Mouse (Mus musculus) megakaryocyte, adult 5-6 weeks (primary cell): ENCODE results near the gene Defb46. TPM values are rescaled to one million over a fixed set of nuclear protein-coding genes. Genes with fewer than 3 reads are reported as not detected.

Experiments
- ATAC-seq: 2 replicates; pipeline ENCODE4 v1.8.0; 2016; ENCODE audit warnings: mild to moderate bottlenecking, inconsistent platforms; ENCODE audit not compliant: poor library complexity, severe bottlenecking
- total RNA-seq, 2 experiments: library from RNA; stranded (forward) in 1 of 2; stranded (reverse) in 1 of 2; fragments of 153-499, 151-499 nt in 1 of 2; fragments of 221-1000, 200-1000 nt in 1 of 2; gene quantifications; 2 replicates each; pipeline versions ENCODE4 v1.2.3 to v1.2.4; 2015 to 2017

Defb46 gene
- total RNA-seq (2015) (not detected in 2 replicates), total RNA-seq (2017) (not detected in 2 replicates)

- ATAC-seq: no peak
Measured at GRCm38 (mm10) chr8:19239616-19240015, at the start of gene Defb46. Gene Defb46, plus strand, starts transcription at chr8:19239916.

- ATAC-seq: no peak
Measured at GRCm38 (mm10) chr8:19225161-19225560, 14.6 kb upstream of the Defb46 start, which contains the start of gene Defb6. Gene Defb6, plus strand, starts transcription at chr8:19225478.

- ATAC-seq: no peak
Measured at GRCm38 (mm10) chr8:19238101-19238500, 1.6 kb upstream of the Defb46 start.

GRCm38 (mm10) chr8:19247280-19247679 is 7.6 kb downstream of the Defb46 start, which contains the start of gene Defb5:
Gene Defb5, plus strand, starts transcription at chr8:19247580.
- no peak for ATAC-seq

GRCm38 (mm10) chr8:19258136-19258535 is 18.4 kb downstream of the Defb46 start:
- no peak for ATAC-seq

GRCm38 (mm10) chr8:19259667-19260066 is 20.0 kb downstream of the Defb46 start:
- no peak for ATAC-seq

Other genes with a start within 250 kb of the Defb46 start
- gene Defb37, start 248.9 kb upstream of the Defb46 start, total RNA-seq (2015): not detected in 2 replicates
- not detected in 2 replicates for gene Defb37, start 248.9 kb upstream of the Defb46 start, total RNA-seq (2017)
- gene Defb38, start 213.3 kb upstream of the Defb46 start, total RNA-seq (2015): not detected in 2 replicates
- not detected in 2 replicates for gene Defb38, start 213.3 kb upstream of the Defb46 start, total RNA-seq (2017)
- gene Defb39, start 175.1 kb upstream of the Defb46 start, total RNA-seq (2015): not detected in 2 replicates
- not detected in 2 replicates for gene Defb39, start 175.1 kb upstream of the Defb46 start, total RNA-seq (2017)
- gene Defb12, start 125.1 kb upstream of the Defb46 start, total RNA-seq (2015): not detected in 2 replicates
- not detected in 2 replicates for gene Defb12, start 125.1 kb upstream of the Defb46 start, total RNA-seq (2017)
- gene Defb34, start 116.2 kb upstream of the Defb46 start, total RNA-seq (2015): not detected in 2 replicates
- gene Defb34, start 116.2 kb upstream of the Defb46 start, total RNA-seq (2017): not detected in 2 replicates
- gene Gm45826, start 99.1 kb upstream of the Defb46 start, total RNA-seq (2015): not detected in 2 replicates
- gene Gm45826, start 99.1 kb upstream of the Defb46 start, total RNA-seq (2017): not detected in 2 replicates
- not detected in 2 replicates for gene Defb14, start 45.6 kb upstream of the Defb46 start, total RNA-seq (2015)
- not detected in 2 replicates for gene Defb14, start 45.6 kb upstream of the Defb46 start, total RNA-seq (2017)
- gene Defb4, start 41.2 kb upstream of the Defb46 start, total RNA-seq (2015): not detected in 2 replicates
- not detected in 2 replicates for gene Defb4, start 41.2 kb upstream of the Defb46 start, total RNA-seq (2017)
- gene Defb6, start 14.4 kb upstream of the Defb46 start, total RNA-seq (2015): not detected in 2 replicates
- not detected in 2 replicates for gene Defb6, start 14.4 kb upstream of the Defb46 start, total RNA-seq (2017)
- gene Defb5, start 7.7 kb downstream of the Defb46 start, total RNA-seq (2015): not detected in 2 replicates
- not detected in 2 replicates for gene Defb5, start 7.7 kb downstream of the Defb46 start, total RNA-seq (2017)
- gene Defb3, start 53.4 kb downstream of the Defb46 start, total RNA-seq (2015): not detected in 2 replicates
- gene Defb3, start 53.4 kb downstream of the Defb46 start, total RNA-seq (2017): not detected in 2 replicates
- not detected in 2 replicates for gene Defb8, start 207.7 kb downstream of the Defb46 start, total RNA-seq (2015)
- not detected in 2 replicates for gene Defb8, start 207.7 kb downstream of the Defb46 start, total RNA-seq (2017)